Mouse (Mus musculus): Measurements from ENCODE around the gene Spz1.

Gene Spz1

GRCm38 (mm10) chr13:92576072-92576471 lies at the start of gene Spz1:
Gene Spz1, minus strand, starts transcription at chr13:92576172.
- no peak for DNase-seq

- DNase-seq, result no peak
Measured at GRCm38 (mm10) chr13:92616459-92616858, 40.5 kb upstream of the Spz1 start.

DNA sequence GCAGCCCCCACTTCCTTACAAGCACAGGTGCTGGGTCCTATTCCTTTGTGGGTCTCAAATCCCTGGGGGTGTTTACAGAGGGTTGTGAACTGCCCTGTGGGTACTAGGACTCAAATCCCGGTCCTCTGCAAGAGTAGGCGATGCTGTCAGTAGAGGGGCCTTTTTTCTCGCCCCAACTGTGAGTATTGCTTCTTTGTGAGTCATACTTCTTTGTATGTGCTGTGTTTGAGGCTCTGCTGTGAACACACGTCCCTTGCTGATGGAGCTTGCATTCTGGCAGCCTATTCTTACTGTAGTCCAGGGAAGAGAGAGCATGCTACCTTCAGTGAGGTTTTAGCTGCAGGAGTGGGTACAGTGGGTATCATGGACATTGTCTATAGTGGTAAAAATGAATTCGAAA lies 39.2 kb upstream of the Spz1 start:
- DNase-seq, result no peak

GRCm38 (mm10) chr13:92613094-92613493 lies 37.1 kb upstream of the Spz1 start:
- no peak for DNase-seq

- no peak for DNase-seq
Measured at GRCm38 (mm10) chr13:92611917-92612316, 35.9 kb upstream of the Spz1 start.

GRCm38 (mm10) chr13:92611254-92611784 lies 35.3 kb upstream of the Spz1 start:
- peak in 1 of 2 experiments; percentile 19 for DNase-seq

DNA sequence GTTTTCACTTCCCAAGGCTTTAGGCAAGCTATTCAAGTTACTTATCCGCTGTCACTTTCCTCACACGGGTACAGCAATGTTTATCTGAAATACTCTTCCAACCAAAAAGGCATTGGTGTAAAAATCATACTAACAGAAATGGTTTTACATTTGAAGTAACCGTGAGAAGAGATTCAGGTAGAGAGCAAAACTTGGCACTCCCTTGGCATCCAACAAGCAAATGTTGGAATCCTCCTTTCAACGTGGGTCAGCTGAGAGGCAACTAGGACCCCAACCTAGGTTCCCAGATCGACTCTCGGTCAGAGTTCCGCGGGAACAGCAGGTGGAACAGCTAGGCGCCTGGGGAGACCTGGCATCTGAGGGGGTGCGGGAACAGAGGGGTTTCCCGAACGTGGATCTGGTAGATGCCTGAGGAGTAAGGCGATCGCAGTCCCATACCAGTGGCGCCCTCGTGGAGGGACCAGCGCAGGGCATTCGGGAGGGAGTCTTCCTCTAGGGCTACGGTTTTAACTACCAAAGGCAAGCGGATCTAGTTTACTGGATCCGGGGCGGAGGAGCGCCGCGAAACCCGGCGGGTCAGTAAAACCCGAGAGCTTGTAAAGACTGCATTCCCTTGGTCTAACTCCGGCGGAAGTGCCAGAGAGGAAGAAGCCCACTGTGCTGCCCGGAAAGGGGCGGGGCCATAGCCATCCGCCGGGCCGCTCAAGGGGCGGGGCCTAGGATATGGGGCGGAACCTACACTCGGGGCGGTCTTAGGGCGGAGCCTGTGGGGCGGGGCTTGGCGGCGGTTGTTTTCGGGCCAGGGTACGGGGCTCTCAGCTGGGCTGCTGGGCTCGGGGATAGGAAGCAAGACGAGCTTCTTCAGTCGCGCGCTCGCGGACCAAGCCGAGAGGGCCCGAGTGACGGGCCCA lies 34.6 kb upstream of the Spz1 start, which contains the start of gene Serinc5:
Serinc5 (plus strand) TSS at position 781 of the 911 bp plus-strand sequence.
- peak; percentile 96 to 99 for DNase-seq

GRCm38 (mm10) chr13:92609486-92610310 lies 33.7 kb upstream of the Spz1 start:
- DNase-seq, result peak; percentile 65 to 75

GRCm38 (mm10) chr13:92605306-92605705 lies 29.3 kb upstream of the Spz1 start:
- DNase-seq, result peak; percentile 10 to 16

GRCm38 (mm10) chr13:92595424-92595823 lies 19.5 kb upstream of the Spz1 start:
- no peak for DNase-seq

GRCm38 (mm10) chr13:92594907-92595306 lies 18.9 kb upstream of the Spz1 start:
- no peak for DNase-seq

DNA sequence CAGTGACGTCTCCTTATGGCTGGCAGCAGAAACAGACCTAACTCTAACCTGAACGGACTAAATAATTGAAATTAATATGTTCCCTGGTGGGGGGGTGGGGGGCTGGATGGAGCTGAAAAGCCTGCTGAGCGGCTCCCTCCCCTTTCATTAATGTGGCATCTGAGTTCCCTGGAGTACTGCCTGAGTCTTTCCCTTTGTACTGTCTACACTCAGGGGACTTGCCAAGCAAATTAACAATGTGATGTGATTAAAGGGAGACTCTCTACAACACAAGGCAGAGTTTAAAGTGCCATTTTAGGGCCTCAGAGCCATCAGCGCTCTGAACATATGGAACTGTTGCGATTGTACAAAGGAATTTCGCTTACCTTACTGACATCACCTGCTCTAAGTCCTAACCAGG lies 18.5 kb upstream of the Spz1 start:
- no peak for DNase-seq

- no peak for DNase-seq
Measured at GRCm38 (mm10) chr13:92593731-92594396, 17.9 kb upstream of the Spz1 start.

- DNase-seq, result peak; percentile 14 to 42
Measured at GRCm38 (mm10) chr13:92592786-92593635, 17.0 kb upstream of the Spz1 start.

- DNase-seq, result no peak
Measured at GRCm38 (mm10) chr13:92592268-92592785, 16.4 kb upstream of the Spz1 start.

DNA sequence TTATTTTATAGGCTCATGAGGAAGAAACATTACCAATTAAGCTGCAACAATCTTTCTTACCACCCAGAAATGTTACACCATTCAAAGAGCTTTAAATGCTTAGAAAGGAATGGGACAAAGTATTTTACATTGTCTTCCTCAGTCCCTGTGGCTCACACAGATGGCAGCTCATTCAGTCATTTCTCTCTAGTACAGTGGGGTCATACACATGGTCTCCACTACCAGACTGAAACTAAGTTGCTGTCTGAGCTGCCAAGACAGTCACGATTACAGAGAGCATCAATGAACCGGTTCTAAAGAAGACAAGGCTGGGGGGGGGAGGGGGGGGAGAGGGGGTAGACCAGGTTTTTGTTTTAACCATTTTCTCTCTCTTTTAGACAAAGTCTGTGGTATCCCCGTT lies 15.3 kb upstream of the Spz1 start:
- no peak for DNase-seq

DNA sequence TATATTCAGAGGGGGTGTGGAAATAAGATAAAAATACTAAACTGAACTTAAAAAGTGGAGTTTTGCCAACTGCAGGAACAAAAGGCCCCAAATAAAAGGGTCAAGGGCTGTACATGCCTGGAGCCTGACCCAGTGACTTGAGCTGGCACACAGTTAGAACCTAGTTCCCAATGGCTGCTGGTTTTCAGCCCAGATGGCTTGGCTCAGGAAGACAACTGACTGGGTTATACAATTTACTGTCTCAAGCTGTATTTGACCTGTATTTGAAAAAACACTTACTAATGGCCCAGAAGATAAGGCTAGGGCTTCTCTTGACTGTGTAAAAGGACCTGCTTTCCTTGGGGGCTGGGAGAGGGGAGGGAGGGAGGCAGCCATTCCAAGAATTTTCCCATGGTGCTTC lies 13.3 kb upstream of the Spz1 start:
- peak in 1 of 2 experiments; percentile 14 for DNase-seq

DNA sequence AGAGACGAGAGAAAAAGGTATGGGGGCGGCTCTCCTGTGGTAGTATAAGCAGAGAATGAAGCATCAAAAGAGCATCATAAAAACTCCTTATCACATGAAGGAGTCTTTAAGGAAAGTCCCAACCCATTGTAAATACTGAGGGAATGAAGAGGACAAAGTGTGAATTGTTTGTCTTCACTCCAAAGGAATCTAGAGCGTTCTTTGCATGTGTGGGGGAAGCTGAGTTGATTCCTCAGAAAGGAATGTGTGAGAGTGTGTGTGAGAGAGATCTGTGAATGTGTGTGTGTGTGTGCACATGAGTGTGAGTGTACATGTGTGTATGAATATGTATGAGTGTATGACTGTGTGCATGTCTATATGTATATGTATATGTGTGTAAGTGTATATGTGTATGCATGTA lies 12.7 kb upstream of the Spz1 start:
- DNase-seq, result no peak

- DNase-seq, result peak in 1 of 2 experiments; percentile 9
Measured at GRCm38 (mm10) chr13:92584094-92584717, 8.2 kb upstream of the Spz1 start.

GRCm38 (mm10) chr13:92580220-92581043 lies 4.5 kb upstream of the Spz1 start:
- peak; percentile 68 to 87 for DNase-seq

Measured in kidney, postnatal 36 days (tissue).